Mouse (Mus musculus) thymus, adult 2 months (tissue): ENCODE measurements around the gene Bbc3.

Experiments
- CTCF ChIP-seq: fragments of 200-500 bp; IDR thresholded peaks from 2 replicates; pipeline ENCODE4 v1.5.1; 2012; ENCODE audit warnings: mild to moderate bottlenecking, control low read depth, low read length, moderate library complexity, borderline replicate concordance; ENCODE audit not compliant: control insufficient read depth, poor library complexity, insufficient read depth; ENCODE audit errors: extremely low read depth
- POLR2A ChIP-seq: fragments of 200-500 bp; IDR thresholded peaks from 2 replicates; pipeline ENCODE4 v1.6.1; 2012; ENCODE audit warnings: mild to moderate bottlenecking, low read length, control low read depth, moderate library complexity; ENCODE audit not compliant: control insufficient read depth, poor library complexity, insufficient read depth; ENCODE audit errors: extremely low read depth

- TF ChIP-seq CTCF (no peak), POLR2A (no peak)
Measured at GRCm38 (mm10) chr7:16271139-16271538, 37.1 kb upstream of the Bbc3 start.
